Mouse (Mus musculus): ENCODE measurements at regions not wholly inside any gene's neighbourhood (a gene's known extent, or its start where the extent isn't known, plus 50 kb on each side); places are given as distances from the start of the nearest gene placed in this dataset.

DNA sequence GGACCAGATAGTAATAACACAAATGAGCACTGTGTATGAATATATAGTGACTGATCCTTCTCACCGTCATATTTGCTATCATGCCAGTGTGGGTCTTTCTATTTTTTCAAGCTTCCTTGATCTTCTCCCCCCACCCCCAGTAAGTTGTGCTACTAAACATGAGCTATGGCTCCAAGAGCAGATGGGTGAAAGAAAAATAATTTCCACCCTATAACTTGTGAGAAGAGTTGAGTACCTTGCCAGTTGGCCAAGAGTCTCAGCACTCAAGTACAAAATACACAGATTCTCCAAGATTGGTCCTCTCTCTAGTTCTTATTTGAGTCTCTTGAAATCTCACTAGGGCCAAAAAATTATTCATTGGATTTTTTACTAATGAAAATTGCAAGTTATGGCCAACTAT, 777.3 kb downstream of the Cypt12 start:
- Histone ChIP-seq H3K4me1 (ENCODE audit: control insufficient read depth, insufficient read depth, low read length) (no peaks in the 10 kb centered on the region), H3K27ac (ENCODE audit: insufficient read depth, low read depth, low read length) (no peak overlapping the region), H3K4me3 (ENCODE audit: insufficient read depth, low read length) (no peak overlapping the region)
- no peak for TF ChIP-seq POLR2A (IDR thresholded peaks at IDR 0.05; ENCODE audit: borderline replicate concordance, low read depth, low read length)
- no peak for TF ChIP-seq CTCF (IDR thresholded peaks at IDR 0.05; ENCODE audit: low read depth, low read length)

DNA sequence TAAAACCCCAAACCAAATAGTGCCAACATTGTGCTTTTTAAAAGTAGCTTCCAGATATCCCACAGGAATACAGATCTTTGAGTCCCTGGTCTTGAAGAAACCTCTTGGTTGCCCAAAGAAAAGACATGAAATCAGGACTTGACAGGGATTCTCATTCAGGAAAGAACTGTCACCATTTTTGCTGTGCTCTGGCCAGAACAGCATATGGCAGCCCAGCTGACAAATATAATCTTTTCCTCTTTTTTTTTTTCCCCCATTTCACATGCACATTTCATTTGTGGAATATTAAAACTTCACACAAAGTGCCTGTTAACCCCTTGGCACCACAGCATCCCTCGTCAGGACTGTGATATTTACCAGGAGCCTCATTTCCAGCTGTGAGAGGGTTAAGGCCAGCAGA, 783.0 kb downstream of the Cypt12 start:
- Histone ChIP-seq H3K27ac (ENCODE audit: insufficient read depth, low read depth, low read length) (no peak overlapping the region), H3K4me1 (ENCODE audit: control insufficient read depth, insufficient read depth, low read length) (no peaks in the 10 kb centered on the region), H3K4me3 (ENCODE audit: insufficient read depth, low read length) (no peak overlapping the region)
- TF ChIP-seq CTCF (IDR thresholded peaks at IDR 0.05; ENCODE audit: low read depth, low read length) (no peak), POLR2A (IDR thresholded peaks at IDR 0.05; ENCODE audit: borderline replicate concordance, low read depth, low read length) (no peak)

DNA sequence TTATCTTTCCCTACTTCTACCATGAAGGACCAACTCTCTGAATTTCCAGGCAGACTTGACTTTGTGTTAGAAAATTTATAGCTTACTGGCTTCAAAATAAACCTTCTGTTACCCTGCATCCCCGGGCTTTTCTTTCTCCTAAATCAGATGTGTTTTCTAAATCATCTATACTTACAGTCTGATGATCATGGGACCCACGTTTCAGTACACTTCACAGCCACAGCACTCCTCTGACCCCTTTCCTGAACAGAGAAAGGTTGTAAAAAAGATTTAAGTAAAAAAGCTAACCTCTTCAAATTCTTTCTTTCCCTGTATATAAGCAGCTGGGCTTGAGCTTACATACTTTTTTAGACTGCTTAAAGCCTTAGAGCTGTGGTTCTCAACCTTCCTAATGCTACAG, 783.5 kb downstream of the Cypt12 start:
- Histone ChIP-seq H3K27ac (ENCODE audit: insufficient read depth, low read depth, low read length) (no peak overlapping the region), H3K4me3 (ENCODE audit: insufficient read depth, low read length) (no peak overlapping the region), H3K4me1 (ENCODE audit: control insufficient read depth, insufficient read depth, low read length) (no peaks in the 10 kb centered on the region)
- TF ChIP-seq CTCF (IDR thresholded peaks at IDR 0.05; ENCODE audit: low read depth, low read length) (no peak), POLR2A (IDR thresholded peaks at IDR 0.05; ENCODE audit: borderline replicate concordance, low read depth, low read length) (no peak)

- no peak overlapping the region for H3K4me3 ChIP-seq (ENCODE audit: insufficient read depth, low read length)
Observed at GRCm38 (mm10) chr3:18733540-18733939, 785.3 kb downstream of the Cypt12 start.

DNA sequence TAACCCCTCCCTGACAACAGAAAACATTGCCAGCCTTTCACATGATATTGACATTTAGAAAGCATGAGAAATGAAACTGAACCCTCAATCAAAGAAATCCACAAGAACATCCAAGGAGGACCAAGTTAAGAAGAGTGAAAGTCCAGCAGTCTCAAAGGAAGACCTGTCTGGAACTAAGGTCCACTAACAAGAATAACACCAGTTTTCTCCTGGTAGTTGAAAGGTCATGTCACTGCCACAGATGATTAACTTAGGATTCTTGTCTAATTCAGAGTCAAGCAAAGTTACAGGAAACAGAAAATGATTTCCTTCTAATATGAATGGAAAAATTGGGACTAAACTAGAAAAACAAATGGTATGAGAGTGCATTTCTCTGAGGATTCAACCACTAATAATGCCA, 790.7 kb downstream of the Cypt12 start:
- Histone ChIP-seq H3K4me3 (ENCODE audit: insufficient read depth, low read length) (no peak overlapping the region), H3K4me1 (ENCODE audit: control insufficient read depth, insufficient read depth, low read length) (no peaks in the 10 kb centered on the region), H3K27ac (ENCODE audit: insufficient read depth, low read depth, low read length) (no peak overlapping the region)
- TF ChIP-seq POLR2A (IDR thresholded peaks at IDR 0.05; ENCODE audit: borderline replicate concordance, low read depth, low read length), result no peak
- no peak for TF ChIP-seq CTCF (IDR thresholded peaks at IDR 0.05; ENCODE audit: low read depth, low read length)

More at GRCm38 (mm10) chr3:18733540-18733939, 785.3 kb downstream of the Cypt12 start:
- no peaks in the 10 kb centered on the region for H3K4me1 ChIP-seq (ENCODE audit: control insufficient read depth, insufficient read depth, low read length)
- H3K27ac ChIP-seq (ENCODE audit: insufficient read depth, low read depth, low read length), result no peak overlapping the region
- TF ChIP-seq POLR2A (IDR thresholded peaks at IDR 0.05; ENCODE audit: borderline replicate concordance, low read depth, low read length) (no peak), CTCF (IDR thresholded peaks at IDR 0.05; ENCODE audit: low read depth, low read length) (no peak)

DNA sequence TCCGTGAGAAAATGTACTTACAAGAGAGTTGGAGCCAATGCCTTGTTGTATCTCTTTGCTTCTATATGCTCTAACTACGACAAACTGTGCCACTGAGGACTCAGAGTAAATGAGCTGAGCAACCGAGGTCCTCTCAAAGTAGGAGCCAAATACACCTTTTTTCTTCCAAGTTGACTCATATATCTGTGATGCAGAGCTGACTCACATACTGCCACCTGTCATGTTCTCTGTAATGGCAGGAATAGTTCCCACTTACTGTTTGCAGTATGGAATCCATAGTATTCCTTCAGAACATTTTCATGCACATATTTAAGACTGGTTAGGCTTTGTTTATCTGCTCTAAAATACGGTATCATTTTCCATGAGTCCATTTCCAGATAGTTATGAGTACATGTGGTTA, 792.1 kb downstream of the Cypt12 start:
- H3K4me1 ChIP-seq (ENCODE audit: control insufficient read depth, insufficient read depth, low read length), result no peaks in the 10 kb centered on the region
- TF ChIP-seq CTCF (IDR thresholded peaks at IDR 0.05; ENCODE audit: low read depth, low read length) (no peak), POLR2A (IDR thresholded peaks at IDR 0.05; ENCODE audit: borderline replicate concordance, low read depth, low read length) (no peak)
- no peak overlapping the region for H3K4me3 ChIP-seq (ENCODE audit: insufficient read depth, low read length)
- H3K27ac ChIP-seq (ENCODE audit: insufficient read depth, low read depth, low read length), result no peak overlapping the region

DNA sequence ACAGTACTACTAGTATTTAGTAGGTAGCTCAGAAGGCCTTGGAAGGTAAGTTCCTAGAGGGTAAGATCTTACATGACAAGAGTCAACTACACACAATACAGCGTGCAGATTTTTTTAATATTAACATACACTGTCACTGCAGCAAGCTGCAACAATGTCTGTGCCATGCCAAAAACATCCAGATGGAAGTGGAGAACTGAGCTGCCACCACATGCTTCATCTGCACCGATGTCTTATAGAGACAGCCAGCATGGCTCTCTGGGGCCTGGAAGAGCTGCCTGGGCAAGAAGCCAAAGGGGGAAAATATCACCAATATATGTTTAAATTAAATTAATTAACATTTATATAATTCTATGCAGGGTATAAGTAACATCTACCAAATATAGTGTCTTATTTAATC, 795.3 kb downstream of the Cypt12 start:
- no peak overlapping the region for H3K4me3 ChIP-seq (ENCODE audit: insufficient read depth, low read length)
- no peaks in the 10 kb centered on the region for H3K4me1 ChIP-seq (ENCODE audit: control insufficient read depth, insufficient read depth, low read length)
- no peak overlapping the region for H3K27ac ChIP-seq (ENCODE audit: insufficient read depth, low read depth, low read length)
- TF ChIP-seq POLR2A (IDR thresholded peaks at IDR 0.05; ENCODE audit: borderline replicate concordance, low read depth, low read length), result no peak
- TF ChIP-seq CTCF (IDR thresholded peaks at IDR 0.05; ENCODE audit: low read depth, low read length), result no peak

DNA sequence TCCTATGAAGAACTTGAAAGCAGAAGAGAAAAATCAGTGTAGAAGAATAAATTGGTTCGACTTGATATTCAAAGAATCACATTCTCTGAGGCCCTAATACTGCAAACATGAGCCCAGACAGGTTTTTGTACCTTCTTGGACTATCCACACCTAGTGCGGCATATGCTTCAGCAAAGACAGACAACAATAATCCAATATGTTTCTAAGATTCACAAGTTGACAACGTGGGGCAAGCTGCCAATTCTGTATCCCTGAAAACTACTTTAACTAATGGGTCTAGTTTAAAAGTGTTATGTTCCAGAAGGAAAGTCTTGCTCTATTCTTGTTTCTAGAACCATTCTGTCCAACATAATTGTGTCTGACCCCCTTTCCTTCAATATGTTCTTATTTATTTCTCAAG, 796.0 kb downstream of the Cypt12 start:
- Histone ChIP-seq H3K27ac (ENCODE audit: insufficient read depth, low read depth, low read length) (no peak overlapping the region), H3K4me3 (ENCODE audit: insufficient read depth, low read length) (no peak overlapping the region), H3K4me1 (ENCODE audit: control insufficient read depth, insufficient read depth, low read length) (no peaks in the 10 kb centered on the region)
- TF ChIP-seq CTCF (IDR thresholded peaks at IDR 0.05; ENCODE audit: low read depth, low read length), result no peak
- TF ChIP-seq POLR2A (IDR thresholded peaks at IDR 0.05; ENCODE audit: borderline replicate concordance, low read depth, low read length), result no peak

DNA sequence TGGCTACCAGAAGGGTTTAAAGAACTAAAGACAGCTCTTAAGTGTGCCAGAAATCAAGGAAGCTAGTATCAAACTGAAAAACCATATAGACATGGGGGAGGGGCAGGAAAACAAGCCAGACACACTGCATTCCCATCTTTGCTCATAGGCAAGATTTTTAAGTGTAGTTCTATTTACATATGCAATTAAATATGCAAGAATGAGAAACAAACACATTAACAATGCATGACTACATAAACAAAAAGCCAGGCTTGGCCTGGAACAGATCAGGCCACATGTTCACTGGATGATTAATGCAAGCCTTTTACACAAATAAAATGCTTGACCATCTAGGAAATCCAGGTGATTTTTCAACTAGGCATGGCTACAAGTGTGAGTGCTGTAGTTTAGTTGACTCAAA, 798.0 kb downstream of the Cypt12 start:
- no peak overlapping the region for H3K4me3 ChIP-seq (ENCODE audit: insufficient read depth, low read length)
- H3K27ac ChIP-seq (ENCODE audit: insufficient read depth, low read depth, low read length), result no peak overlapping the region
- no peak for TF ChIP-seq CTCF (IDR thresholded peaks at IDR 0.05; ENCODE audit: low read depth, low read length)
- no peak for TF ChIP-seq POLR2A (IDR thresholded peaks at IDR 0.05; ENCODE audit: borderline replicate concordance, low read depth, low read length)

GRCm38 (mm10) chr3:18746898-18747297, 798.7 kb downstream of the Cypt12 start:
- Histone ChIP-seq H3K4me1 (ENCODE audit: control insufficient read depth, insufficient read depth, low read length) (no peaks in the 10 kb centered on the region), H3K27ac (ENCODE audit: insufficient read depth, low read depth, low read length) (no peak overlapping the region), H3K4me3 (ENCODE audit: insufficient read depth, low read length) (no peak overlapping the region)
- TF ChIP-seq POLR2A (IDR thresholded peaks at IDR 0.05; ENCODE audit: borderline replicate concordance, low read depth, low read length) (no peak), CTCF (IDR thresholded peaks at IDR 0.05; ENCODE audit: low read depth, low read length) (no peak)

More for the DNA sequence above, 798.0 kb downstream of the Cypt12 start:
- no peaks in the 10 kb centered on the region for H3K4me1 ChIP-seq (ENCODE audit: control insufficient read depth, insufficient read depth, low read length)

GRCm38 (mm10) chr3:18751660-18752259, 803.5 kb downstream of the Cypt12 start:
- no peaks in the 10 kb centered on the region for H3K4me1 ChIP-seq (ENCODE audit: control insufficient read depth, insufficient read depth, low read length)
- no peak for TF ChIP-seq POLR2A (IDR thresholded peaks at IDR 0.05; ENCODE audit: borderline replicate concordance, low read depth, low read length)
- TF ChIP-seq CTCF (IDR thresholded peaks at IDR 0.05; ENCODE audit: low read depth, low read length), result no peak

More at GRCm38 (mm10) chr3:18751660-18752259, 803.5 kb downstream of the Cypt12 start:
- Histone ChIP-seq H3K27ac (ENCODE audit: insufficient read depth, low read depth, low read length) (no peak overlapping the region), H3K4me3 (ENCODE audit: insufficient read depth, low read length) (no peak overlapping the region)

Measured in bone marrow macrophage, adult 2 months (primary cell).